ENCODE assay signal across 10 mouse cellular contexts in genomic region chr9:62469696-62470095, GRCm38 (mm10).
DNase-seq lines count a peak whose midpoint lies in the region; ATAC-seq and TF ChIP-seq lines count a peak whose summit lies in the region.
"Had no signal": no experiment of that assay in that cellular context is flagged by ENCODE, and none has a peak within 500 bp of the region (broad histone marks: within the 10 kb centered on the region; RNA-seq: fewer than 3 reads in every experiment).

No protein-coding gene starts in this region.

- no peak for ATAC-seq in hindbrain, embryonic 14.5 days (ENCODE audit: low FRiP score)
- ATAC-seq in midbrain, postnatal 0 days (ENCODE audit: low FRiP score) = no peak

- H3K27me3 ChIP-seq in embryonic facial prominence, embryonic 10.5 days (replicated peaks; ENCODE audit: low read depth, poor library complexity, severe bottlenecking) = no peaks in the 10 kb centered on the region
- no peaks in the 10 kb centered on the region for H3K27me3 ChIP-seq in hindbrain, embryonic 14.5 days (ENCODE audit: control insufficient read depth, insufficient read depth, low read length)
- H3K27me3 ChIP-seq in midbrain, postnatal 0 days (ENCODE audit: insufficient read depth, low read length) = no peaks in the 10 kb centered on the region
- H3K27me3 ChIP-seq: heart, embryonic 13.5 days; lung, embryonic 15.5 days had no signal

- no peak overlapping the region for H3K4me2 ChIP-seq in hindbrain, embryonic 14.5 days (replicated peaks)
- H3K4me2 ChIP-seq in midbrain, postnatal 0 days (ENCODE audit: low read depth, low read length, poor library complexity, severe bottlenecking) = no peak overlapping the region
- H3K4me2 ChIP-seq: heart, embryonic 13.5 days; lung, embryonic 15.5 days had no signal

- H3K36me3 ChIP-seq in embryonic facial prominence, embryonic 10.5 days (replicated peaks) = no peaks in the 10 kb centered on the region
- H3K36me3 ChIP-seq in hindbrain, embryonic 14.5 days (replicated peaks; ENCODE audit: control insufficient read depth, insufficient read depth) = no peaks in the 10 kb centered on the region
- H3K36me3 ChIP-seq in midbrain, postnatal 0 days (ENCODE audit: insufficient read depth, low read length) = no peaks in the 10 kb centered on the region
- H3K36me3 ChIP-seq: heart, embryonic 13.5 days; lung, embryonic 15.5 days had no signal

- no peak overlapping the region for H3K4me3 ChIP-seq in embryonic facial prominence, embryonic 10.5 days
- no peak overlapping the region for H3K4me3 ChIP-seq in hindbrain, embryonic 14.5 days (replicated peaks; ENCODE audit: low read length)
- H3K4me3 ChIP-seq in midbrain, postnatal 0 days (ENCODE audit: low read depth, low read length) = no peak overlapping the region
- H3K4me3 ChIP-seq: heart, embryonic 13.5 days; lung, embryonic 15.5 days had no signal

- H3K9me3 ChIP-seq in embryonic facial prominence, embryonic 10.5 days = no peaks in the 10 kb centered on the region
- no peaks in the 10 kb centered on the region for H3K9me3 ChIP-seq in hindbrain, embryonic 14.5 days (ENCODE audit: control insufficient read depth, low read length)
- H3K9me3 ChIP-seq in midbrain, postnatal 0 days (ENCODE audit: low read length) = no peaks in the 10 kb centered on the region
- H3K9me3 ChIP-seq: heart, embryonic 13.5 days; lung, embryonic 15.5 days had no signal

- no peak overlapping the region for H3K9ac ChIP-seq in hindbrain, embryonic 14.5 days
- H3K9ac ChIP-seq in midbrain, postnatal 0 days (replicated peaks; ENCODE audit: low read length, poor library complexity, severe bottlenecking) = no peak overlapping the region
- H3K9ac ChIP-seq: heart, embryonic 13.5 days; lung, embryonic 15.5 days had no signal

- 84% methylated on average over 10 of the region's 10 CpGs for WGBS in embryonic facial prominence, embryonic 10.5 days
- WGBS in hindbrain, embryonic 14.5 days = 78% methylated on average over 10 of the region's 10 CpGs
- WGBS in midbrain, postnatal 0 days = 62% methylated on average over 10 of the region's 10 CpGs

- TF ChIP-seq CTCF in midbrain, postnatal 0 days (IDR thresholded peaks at IDR 0.05) = no peak

- peak; percentile 78 for DNase-seq in cerebellum, adult 9-10 months
- DNase-seq in cerebellum, postnatal 4 days (ENCODE audit: low spot score in 2 of 2) = no peak
- no peak for DNase-seq in embryonic facial prominence, embryonic 10.5 days (ENCODE audit: low spot score)
- DNase-seq in hindbrain, embryonic 14.5 days (ENCODE audit: low spot score) = no peak
- no peak for DNase-seq in midbrain, postnatal 0 days (ENCODE audit: low spot score)
- no peak for DNase-seq in ovary, postnatal 36 days (ENCODE audit: low spot score)
- DNase-seq in gastrocnemius, adult 18-20 months (ENCODE audit: low spot score) = no peak
- no peak for DNase-seq in frontal cortex, postnatal 25 days (ENCODE audit: low spot score in 2 of 2)

- H3K27ac ChIP-seq in embryonic facial prominence, embryonic 10.5 days (replicated peaks) = 0 out of 2 replicates have a peak overlapping the region, but pooled peaks have one; percentile 19
- peak overlapping the region; percentile 26 for H3K27ac ChIP-seq in hindbrain, embryonic 14.5 days
- peak overlapping the region; percentile 55 for H3K27ac ChIP-seq in midbrain, postnatal 0 days (ENCODE audit: low read depth, low read length)
- H3K27ac ChIP-seq: heart, embryonic 13.5 days; lung, embryonic 15.5 days had no signal

- H3K4me1 ChIP-seq in embryonic facial prominence, embryonic 10.5 days = peaks cover 31% of the 10 kb centered on the region
- H3K4me1 ChIP-seq in hindbrain, embryonic 14.5 days (replicated peaks; ENCODE audit: control insufficient read depth, insufficient read depth, low read length) = peaks cover 11% of the 10 kb centered on the region
- H3K4me1 ChIP-seq in midbrain, postnatal 0 days (ENCODE audit: insufficient read depth, low read length) = no peaks in the 10 kb centered on the region; the same call in 1 of the 2 replicates
